28 mouse cellular contexts compared by ENCODE assay signal in genomic region chr7:93044359-93044758, GRCm38 (mm10). TPM values are rescaled to one million over a fixed set of nuclear protein-coding genes. Genes with fewer than 3 reads are reported as not detected.
DNase-seq lines count a peak whose midpoint lies in the region; ATAC-seq and TF ChIP-seq lines count a peak whose summit lies in the region.
"Had no signal": no experiment of that assay in that cellular context is flagged by ENCODE, and none has a peak within 500 bp of the region (broad histone marks: within the 10 kb centered on the region; RNA-seq: fewer than 3 reads in every experiment).

No protein-coding gene starts in this region.

- H3K36me3 ChIP-seq in forebrain, postnatal 0 days (ENCODE audit: insufficient read depth), result no peaks in the 10 kb centered on the region
- H3K36me3 ChIP-seq in forebrain, embryonic 11.5 days (ENCODE audit: control insufficient read depth, insufficient read depth, low read length), result no peaks in the 10 kb centered on the region
- H3K36me3 ChIP-seq in MEL (ENCODE audit: control insufficient read depth in 1 of 2, insufficient read depth in 2 of 2, low read length in 2 of 2), result no peaks in the 10 kb centered on the region
- no peaks in the 10 kb centered on the region for H3K36me3 ChIP-seq in hindbrain, embryonic 12.5 days
- no peaks in the 10 kb centered on the region for H3K36me3 ChIP-seq in stomach, postnatal 0 days (ENCODE audit: control insufficient read depth, insufficient read depth, low read length)
- no peaks in the 10 kb centered on the region for H3K36me3 ChIP-seq in thymus, adult 2 months (ENCODE audit: control insufficient read depth, insufficient read depth, low read length)
- H3K36me3 ChIP-seq: heart, embryonic 12.5 days; kidney, embryonic 15.5 days; limb, embryonic 15.5 days; lung, embryonic 15.5 days; midbrain, embryonic 13.5 days; stomach, embryonic 15.5 days had no signal

- no peak overlapping the region for H3K4me2 ChIP-seq in forebrain, postnatal 0 days (ENCODE audit: low read depth)
- no peak overlapping the region for H3K4me2 ChIP-seq in forebrain, embryonic 11.5 days (ENCODE audit: low read depth, low read length, severe bottlenecking)
- H3K4me2 ChIP-seq in hindbrain, embryonic 12.5 days (replicated peaks), result no peak overlapping the region
- no peak overlapping the region for H3K4me2 ChIP-seq in stomach, postnatal 0 days (replicated peaks; ENCODE audit: low read depth)
- H3K4me2 ChIP-seq: heart, embryonic 12.5 days; kidney, embryonic 15.5 days; limb, embryonic 15.5 days; lung, embryonic 15.5 days; midbrain, embryonic 13.5 days; stomach, embryonic 15.5 days had no signal

- no peak for TF ChIP-seq POLR2A in MEL (IDR thresholded peaks at IDR 0.05; ENCODE audit: control insufficient read depth in 1 of 2, insufficient read depth in 1 of 2, low read depth in 1 of 2, low read length in 2 of 2, poor library complexity in 1 of 2)
- TF ChIP-seq POLR2A in thymus, adult 2 months (IDR thresholded peaks at IDR 0.05; ENCODE audit: control insufficient read depth, extremely low read depth, insufficient read depth, low read length, poor library complexity), result no peak

- H3K9me3 ChIP-seq in forebrain, postnatal 0 days (ENCODE audit: low read length), result no peaks in the 10 kb centered on the region
- H3K9me3 ChIP-seq in forebrain, embryonic 11.5 days (ENCODE audit: control insufficient read depth, low read length), result no peaks in the 10 kb centered on the region
- H3K9me3 ChIP-seq in MEL (replicated peaks; ENCODE audit: insufficient read depth, low read length), result no peaks in the 10 kb centered on the region; the same call in 1 of the 2 replicates
- no peaks in the 10 kb centered on the region for H3K9me3 ChIP-seq in hindbrain, embryonic 12.5 days (replicated peaks)
- no peaks in the 10 kb centered on the region for H3K9me3 ChIP-seq in stomach, postnatal 0 days (ENCODE audit: control insufficient read depth, low read length)
- H3K9me3 ChIP-seq: heart, embryonic 12.5 days; kidney, embryonic 15.5 days; limb, embryonic 15.5 days; lung, embryonic 15.5 days; midbrain, embryonic 13.5 days; stomach, embryonic 15.5 days had no signal

- TF ChIP-seq CTCF in forebrain, postnatal 0 days (IDR thresholded peaks at IDR 0.05; ENCODE audit: low read depth), result no peak
- TF ChIP-seq CTCF in MEL (IDR thresholded peaks at IDR 0.05 in 2 of 3, conservative IDR thresholded peaks at IDR 0.05 in 1 of 3; ENCODE audit: control insufficient read depth in 1 of 3, insufficient read depth in 1 of 3, low read depth in 2 of 3, low read length in 3 of 3, poor library complexity in 1 of 3, severe bottlenecking in 1 of 3), result no peak
- TF ChIP-seq CTCF in stomach, postnatal 0 days (IDR thresholded peaks at IDR 0.05; ENCODE audit: low read depth), result no peak
- no peak for TF ChIP-seq CTCF in thymus, adult 2 months (IDR thresholded peaks at IDR 0.05; ENCODE audit: borderline replicate concordance, control insufficient read depth, extremely low read depth, insufficient read depth, low read length, poor library complexity)

- H3K27me3 ChIP-seq in forebrain, postnatal 0 days (ENCODE audit: insufficient read depth, low read length), result no peaks in the 10 kb centered on the region
- no peaks in the 10 kb centered on the region for H3K27me3 ChIP-seq in forebrain, embryonic 11.5 days (ENCODE audit: control insufficient read depth, insufficient read depth, low read length)
- no peaks in the 10 kb centered on the region for H3K27me3 ChIP-seq in MEL (ENCODE audit: control insufficient read depth in 1 of 2, insufficient read depth in 2 of 2, low read length in 2 of 2)
- no peaks in the 10 kb centered on the region for H3K27me3 ChIP-seq in hindbrain, embryonic 12.5 days
- H3K27me3 ChIP-seq in stomach, postnatal 0 days (ENCODE audit: control insufficient read depth, insufficient read depth, low read length), result no peaks in the 10 kb centered on the region
- no peaks in the 10 kb centered on the region for H3K27me3 ChIP-seq in thymus, adult 2 months (ENCODE audit: control insufficient read depth, insufficient read depth, low read length)
- H3K27me3 ChIP-seq: heart, embryonic 12.5 days; kidney, embryonic 15.5 days; limb, embryonic 15.5 days; lung, embryonic 15.5 days; stomach, embryonic 15.5 days had no signal

- no peak overlapping the region for H3K9ac ChIP-seq in forebrain, postnatal 0 days
- no peak overlapping the region for H3K9ac ChIP-seq in forebrain, embryonic 11.5 days (ENCODE audit: low read length)
- H3K9ac ChIP-seq in MEL (ENCODE audit: control insufficient read depth, low read depth, low read length, poor library complexity, severe bottlenecking), result no peak overlapping the region
- no peak overlapping the region for H3K9ac ChIP-seq in hindbrain, embryonic 12.5 days
- H3K9ac ChIP-seq in stomach, postnatal 0 days (ENCODE audit: low read length), result no peak overlapping the region
- H3K9ac ChIP-seq: heart, embryonic 12.5 days; kidney, embryonic 15.5 days; limb, embryonic 15.5 days; liver, embryonic 14.5 days; lung, embryonic 15.5 days; midbrain, embryonic 13.5 days; stomach, embryonic 15.5 days had no signal

- no peaks in the 10 kb centered on the region for H3K4me1 ChIP-seq in forebrain, postnatal 0 days (ENCODE audit: insufficient read depth)
- no peaks in the 10 kb centered on the region for H3K4me1 ChIP-seq in forebrain, embryonic 11.5 days (replicated peaks; ENCODE audit: control insufficient read depth, insufficient read depth, low read length)
- H3K4me1 ChIP-seq in MEL (ENCODE audit: control insufficient read depth in 1 of 2, insufficient read depth in 2 of 2, low read length in 2 of 2), result no peaks in the 10 kb centered on the region
- H3K4me1 ChIP-seq in hindbrain, embryonic 12.5 days, result 0 out of 2 replicates have a peak, but pooled peaks cover 3% of the 10 kb centered on the region
- H3K4me1 ChIP-seq in stomach, postnatal 0 days (replicated peaks; ENCODE audit: control insufficient read depth, insufficient read depth), result no peaks in the 10 kb centered on the region
- no peaks in the 10 kb centered on the region for H3K4me1 ChIP-seq in thymus, adult 2 months (replicated peaks; ENCODE audit: control insufficient read depth, insufficient read depth, low read length)
- H3K4me1 ChIP-seq: kidney, embryonic 15.5 days; limb, embryonic 15.5 days; lung, embryonic 15.5 days; midbrain, embryonic 13.5 days; stomach, embryonic 15.5 days had no signal

- 52% methylated on average over 3 of the region's 3 CpGs for WGBS in forebrain, postnatal 0 days
- 80% methylated on average over 3 of the region's 3 CpGs for WGBS in forebrain, embryonic 11.5 days
- WGBS in hindbrain, embryonic 12.5 days, result 53% methylated on average over 3 of the region's 3 CpGs
- WGBS in stomach, postnatal 0 days, result 23% methylated on average over 3 of the region's 3 CpGs
- 14% methylated on average over 3 of the region's 3 CpGs for WGBS in thymus, adult 2 months

- no peak for TF ChIP-seq EP300 in MEL (IDR thresholded peaks at IDR 0.05; ENCODE audit: low read depth in 1 of 2, low read length in 2 of 2)
- no peak for TF ChIP-seq EP300 in stomach, postnatal 0 days (optimal IDR thresholded peaks at IDR 0.05)

- peak; percentile 1 for DNase-seq in forebrain, postnatal 0 days
- DNase-seq in forebrain, embryonic 11.5 days (ENCODE audit: low spot score), result no peak
- DNase-seq in MEL (ENCODE audit: low read depth, low spot score), result peak; percentile 1
- no peak for DNase-seq in stomach, postnatal 0 days (ENCODE audit: low spot score)
- DNase-seq in thymus, adult 2 months, result no peak
- DNase-seq: adrenal gland, postnatal 25 days; cerebellum, adult 18-20 months; cerebellum, postnatal 25 days; gastrocnemius, postnatal 36 days; heart, adult 2 months; heart, postnatal 4 days; kidney, adult 18-20 months; kidney, postnatal 25 days; left cerebral cortex, postnatal 4 days; right cerebral cortex, postnatal 25 days; thymus, postnatal 25 days had no signal

- no peak for TF ChIP-seq RAD21 in MEL (IDR thresholded peaks at IDR 0.05; ENCODE audit: low read depth, low read length)

- H3K27ac ChIP-seq in forebrain, postnatal 0 days (ENCODE audit: low read depth, low read length), result no peak overlapping the region
- H3K27ac ChIP-seq in forebrain, embryonic 11.5 days (ENCODE audit: low read depth, low read length), result no peak overlapping the region
- no peak overlapping the region for H3K27ac ChIP-seq in MEL (ENCODE audit: control insufficient read depth, low read depth, low read length)
- no peak overlapping the region for H3K27ac ChIP-seq in hindbrain, embryonic 12.5 days
- no peak overlapping the region for H3K27ac ChIP-seq in stomach, postnatal 0 days (replicated peaks)
- H3K27ac ChIP-seq in thymus, adult 2 months (ENCODE audit: control insufficient read depth, insufficient read depth, low read length), result no peak overlapping the region
- H3K27ac ChIP-seq: heart, adult 2 months; kidney, embryonic 15.5 days; limb, embryonic 15.5 days; liver, embryonic 14.5 days; lung, embryonic 15.5 days; midbrain, embryonic 13.5 days; stomach, embryonic 15.5 days had no signal

- peak; percentile 42; the same call in 1 of the 2 replicates for ATAC-seq in forebrain, postnatal 0 days
- no peak for ATAC-seq in forebrain, embryonic 11.5 days (replicated peaks; ENCODE audit: low FRiP score)
- peak; percentile 46; the same call in 1 of the 2 replicates for ATAC-seq in hindbrain, embryonic 12.5 days (ENCODE audit: low FRiP score)
- ATAC-seq in megakaryocyte progenitor cell, adult 5-6 weeks (replicated peaks; ENCODE audit: poor library complexity), result peak; percentile 54
- no peak for ATAC-seq in stomach, postnatal 0 days (ENCODE audit: low FRiP score, low TSS enrichment)
- ATAC-seq: forebrain, embryonic 14.5 days; midbrain, embryonic 13.5 days had no signal

- H3K79me2 ChIP-seq in MEL (ENCODE audit: control insufficient read depth, insufficient read depth, low read length, poor library complexity), result no peaks in the 10 kb centered on the region

- no peak overlapping the region for H3K4me3 ChIP-seq in forebrain, postnatal 0 days (ENCODE audit: low read depth, low read length)
- no peak overlapping the region for H3K4me3 ChIP-seq in forebrain, embryonic 11.5 days (ENCODE audit: low read depth, low read length)
- H3K4me3 ChIP-seq in MEL (ENCODE audit: control insufficient read depth in 1 of 2, insufficient read depth in 1 of 2, low read depth in 2 of 2, low read length in 2 of 2), result no peak overlapping the region
- no peak overlapping the region for H3K4me3 ChIP-seq in hindbrain, embryonic 12.5 days
- H3K4me3 ChIP-seq in stomach, postnatal 0 days (ENCODE audit: low read depth, low read length), result no peak overlapping the region
- H3K4me3 ChIP-seq in thymus, adult 2 months (ENCODE audit: control insufficient read depth, insufficient read depth, low read length), result no peak overlapping the region
- H3K4me3 ChIP-seq: heart, adult 2 months; heart, embryonic 12.5 days; kidney, embryonic 15.5 days; limb, embryonic 15.5 days; lung, embryonic 15.5 days; midbrain, embryonic 13.5 days; stomach, embryonic 15.5 days had no signal

RNA-seq across cellular contexts. Expression of gene Fam181b, which starts 35.3 kb away (rescaled TPM):
- 40.0 and 42.6 TPM in 2 replicates for total RNA-seq in forebrain, postnatal 0 days (2014; rRNA removed)
- polyA plus RNA-seq in forebrain, postnatal 0 days (2015; fragmentation: Nextera tagmentation; extraction: Ambion mirVana), result 37.2 and 37.5 TPM in 2 replicates
- polyA plus RNA-seq in forebrain, embryonic 11.5 days (2014; fragmentation: Nextera tagmentation; extraction: Ambion mirVana), result 49.5 and 51.4 TPM in 2 replicates
- total RNA-seq in MEL (2012; rRNA removed), result not detected in 2 replicates
- polyA plus RNA-seq in MEL (2012; ENCODE audit: insufficient read depth in 1 of 2, insufficient read length in 2 of 2, low read depth in 1 of 2, low replicate concordance in 2 of 2, missing spikeins in 1 of 2), result not detected
- 44.6 and 46.6 TPM in 2 replicates for polyA plus RNA-seq in hindbrain, embryonic 12.5 days (2016; fragmentation: Nextera tagmentation; extraction: Ambion mirVana)
- not detected in 2 replicates for total RNA-seq in megakaryocyte progenitor cell, adult 5-6 weeks (2015)
- total RNA-seq in megakaryocyte progenitor cell, adult 5-6 weeks (2017), result not detected in 2 replicates
- polyA plus RNA-seq in stomach, postnatal 0 days (2015; fragmentation: Nextera tagmentation; extraction: Ambion mirVana), result 2.7 and 3.0 TPM in 2 replicates
- 1.6 and 2.0 TPM in 2 replicates for polyA plus RNA-seq in thymus, adult 2 months (2012; rRNA removed)
- total RNA-seq: megakaryocyte-erythroid progenitor cell, adult 5-6 weeks; monocyte, adult 5-6 weeks had no signal

Comparison
In these comparisons a context has a peak if more than half of its experiments do, and no peak if none do; other contexts are left out.
1. ATAC-seq: peak in forebrain, postnatal 0 days (single experiment), hindbrain, embryonic 12.5 days (single experiment) and megakaryocyte progenitor cell, adult 5-6 weeks (single experiment); none in forebrain, embryonic 11.5 days (single experiment) and stomach, postnatal 0 days (single experiment).
2. DNase-seq: peak in forebrain, postnatal 0 days (single experiment) and MEL (single experiment); none in forebrain, embryonic 11.5 days (single experiment), stomach, postnatal 0 days (single experiment) and thymus, adult 2 months (single experiment).